Comparison of ENCODE assay signal across 8 mouse cellular contexts in genomic region chr17:11993249-11993648, GRCm38 (mm10).
DNase-seq lines count a peak whose midpoint lies in the region; ATAC-seq and TF ChIP-seq lines count a peak whose summit lies in the region.

No protein-coding gene starts in this region.

- H3K9me3 ChIP-seq in midbrain, embryonic 11.5 days (ENCODE audit: control insufficient read depth, low read length) = no peaks in the 10 kb centered on the region

- peak; percentile 30 for DNase-seq in gastrocnemius, adult 2 months
- no peak for DNase-seq in gastrocnemius, postnatal 36 days
- peak; percentile 71 for DNase-seq in ES-CJ7 (ENCODE audit: low read depth, low spot score)
- peak; percentile 47 for DNase-seq in cerebellum, adult 8-10 months
- DNase-seq in frontal cortex, postnatal 25 days (ENCODE audit: low spot score in 2 of 2) = peak; percentile 33 to 40
- DNase-seq in layer of hippocampus, postnatal 10 days (ENCODE audit: low spot score in 2 of 2) = peak; percentile 64 to 73
- peak; percentile 89 for DNase-seq in midbrain, embryonic 11.5 days (ENCODE audit: low spot score, missing footprints)
- peak; percentile 23 for DNase-seq in thymus, postnatal 0 days (ENCODE audit: low spot score)

- peak; percentile 42; the same call in 1 of the 2 replicates for ATAC-seq in midbrain, embryonic 11.5 days (ENCODE audit: low FRiP score)

- no peak overlapping the region for H3K9ac ChIP-seq in midbrain, embryonic 11.5 days (ENCODE audit: low read length)

- no peaks in the 10 kb centered on the region for H3K4me1 ChIP-seq in midbrain, embryonic 11.5 days (ENCODE audit: control insufficient read depth, insufficient read depth, low read length)

- H3K27me3 ChIP-seq in midbrain, embryonic 11.5 days (ENCODE audit: control insufficient read depth, insufficient read depth, low read length) = no peaks in the 10 kb centered on the region

- 40% methylated on average over 8 of the region's 8 CpGs for WGBS in midbrain, embryonic 11.5 days

- H3K27ac ChIP-seq in gastrocnemius, adult 2 months = no peak overlapping the region
- no peak overlapping the region for H3K27ac ChIP-seq in midbrain, embryonic 11.5 days (ENCODE audit: low read depth, low read length)

- intact Hi-C loops in gastrocnemius, adult 2 months (cut with DNase I) = no loop called here
- intact Hi-C loops in gastrocnemius, postnatal 36 days (cut with DNase I) = no loop called here

- no peaks in the 10 kb centered on the region for H3K36me3 ChIP-seq in midbrain, embryonic 11.5 days (ENCODE audit: control insufficient read depth, insufficient read depth, low read length)

- no peak overlapping the region for H3K4me3 ChIP-seq in gastrocnemius, adult 2 months
- H3K4me3 ChIP-seq in midbrain, embryonic 11.5 days (ENCODE audit: low read depth, low read length) = no peak overlapping the region

- H3K4me2 ChIP-seq in midbrain, embryonic 11.5 days = no peak overlapping the region

- peak; percentile 57 for TF ChIP-seq CTCF in gastrocnemius, adult 2 months (IDR thresholded peaks at IDR 0.05)

Comparison
In these comparisons a context has a peak if more than half of its experiments do, and no peak if none do; other contexts are left out.
1. DNase-seq: peak in gastrocnemius, adult 2 months (single experiment), ES-CJ7 (single experiment), cerebellum, adult 8-10 months (single experiment), frontal cortex, postnatal 25 days (2 of 2), layer of hippocampus, postnatal 10 days (2 of 2), midbrain, embryonic 11.5 days (single experiment) and thymus, postnatal 0 days (single experiment); none in gastrocnemius, postnatal 36 days (0 of 2).